Comparison of ENCODE assay signal across 32 mouse cellular contexts in genomic region chr12:109891206-109891605, GRCm38 (mm10).
"Had no signal": no experiment of that assay in that cellular context is flagged by ENCODE, and none has a peak within 500 bp of the region (broad histone marks: within the 10 kb centered on the region; RNA-seq: fewer than 3 reads in every experiment).

No protein-coding gene starts in this region.

- H3K9me3 ChIP-seq: limb, embryonic 10.5 days; limb, embryonic 12.5 days; limb, embryonic 15.5 days; liver, embryonic 12.5 days; liver, embryonic 13.5 days; liver, embryonic 15.5 days; lung, embryonic 15.5 days; midbrain, embryonic 10.5 days; midbrain, embryonic 12.5 days; midbrain, embryonic 13.5 days; midbrain, embryonic 15.5 days had no signal

- ATAC-seq: liver, embryonic 12.5 days; liver, postnatal 0 days; lung, postnatal 0 days; midbrain, embryonic 13.5 days; midbrain, embryonic 15.5 days; midbrain, embryonic 16.5 days had no signal

- H3K4me2 ChIP-seq: limb, embryonic 12.5 days; limb, embryonic 13.5 days; limb, embryonic 15.5 days; liver, embryonic 11.5 days; liver, embryonic 12.5 days; liver, embryonic 13.5 days; liver, embryonic 15.5 days; lung, embryonic 14.5 days; lung, embryonic 15.5 days; midbrain, embryonic 11.5 days; midbrain, embryonic 12.5 days; midbrain, embryonic 13.5 days; midbrain, embryonic 15.5 days had no signal

- H3K27ac ChIP-seq: left cerebral cortex, adult 2 months; limb, embryonic 10.5 days; limb, embryonic 12.5 days; limb, embryonic 13.5 days; limb, embryonic 15.5 days; liver, embryonic 12.5 days; liver, embryonic 13.5 days; liver, embryonic 14.5 days; liver, embryonic 15.5 days; lung, embryonic 15.5 days; macrophage; midbrain, embryonic 10.5 days; midbrain, embryonic 12.5 days; midbrain, embryonic 13.5 days; midbrain, embryonic 15.5 days had no signal

- H3K4me3 ChIP-seq: left cerebral cortex, adult 2 months; limb, embryonic 10.5 days; limb, embryonic 12.5 days; limb, embryonic 13.5 days; limb, embryonic 15.5 days; liver, embryonic 12.5 days; liver, embryonic 13.5 days; liver, embryonic 15.5 days; lung, embryonic 15.5 days; megakaryocyte, embryonic 14.5 days; midbrain, embryonic 10.5 days; midbrain, embryonic 12.5 days; midbrain, embryonic 13.5 days; midbrain, embryonic 15.5 days; myocyte had no signal

- H3K9ac ChIP-seq: limb, embryonic 12.5 days; limb, embryonic 13.5 days; limb, embryonic 15.5 days; liver, embryonic 12.5 days; liver, embryonic 13.5 days; liver, embryonic 14.5 days; liver, embryonic 15.5 days; liver, postnatal 0 days; lung, embryonic 14.5 days; lung, embryonic 15.5 days; midbrain, embryonic 12.5 days; midbrain, embryonic 13.5 days; midbrain, embryonic 15.5 days had no signal

- H3K27me3 ChIP-seq: limb, embryonic 15.5 days; liver, embryonic 12.5 days; liver, embryonic 13.5 days; liver, embryonic 15.5 days; lung, embryonic 15.5 days; megakaryocyte, embryonic 14.5 days; midbrain, embryonic 12.5 days; midbrain, embryonic 13.5 days; midbrain, embryonic 15.5 days had no signal

- H3K4me1 ChIP-seq: liver, embryonic 12.5 days; liver, embryonic 13.5 days; liver, embryonic 15.5 days; lung, embryonic 15.5 days; megakaryocyte, embryonic 14.5 days; midbrain, embryonic 10.5 days; midbrain, embryonic 12.5 days; midbrain, embryonic 13.5 days; midbrain, embryonic 15.5 days had no signal

- DNase-seq: left cerebral cortex, postnatal 4 days; liver; liver, embryonic 13.5 days; liver, postnatal 0 days; lung, adult 18-20 months; lung, adult 2 months; lung, embryonic 14.5 days; lung, postnatal 10 days; lung, postnatal 14 days; lung, postnatal 36 days; lung, postnatal 4 days; midbrain, embryonic 14.5 days had no signal

- H3K36me3 ChIP-seq: limb, embryonic 10.5 days; limb, embryonic 12.5 days; limb, embryonic 13.5 days; limb, embryonic 15.5 days; liver, embryonic 12.5 days; liver, embryonic 13.5 days; liver, embryonic 15.5 days; lung, embryonic 15.5 days; midbrain, embryonic 10.5 days; midbrain, embryonic 12.5 days; midbrain, embryonic 13.5 days; midbrain, embryonic 15.5 days had no signal
